Mouse (Mus musculus) cerebellum, adult (tissue): ENCODE measurements around the gene Cyp4f40.
"Not testable (repeated sequence)": the region's sequence is repeated elsewhere in the genome, so short reads cannot be mapped to it uniquely, and the experiment has no call there.

Experiments
- ATAC-seq: cut with Nextera tagmentation; 2 replicates; pipeline ENCODE4 v1.9.2; 2017; ENCODE audit warnings: mild to moderate bottlenecking, moderate library complexity, mixed read lengths; ENCODE audit not compliant: insufficient number of reproducible peaks, low FRiP score, low TSS enrichment

Cyp4f40 gene

DNA sequence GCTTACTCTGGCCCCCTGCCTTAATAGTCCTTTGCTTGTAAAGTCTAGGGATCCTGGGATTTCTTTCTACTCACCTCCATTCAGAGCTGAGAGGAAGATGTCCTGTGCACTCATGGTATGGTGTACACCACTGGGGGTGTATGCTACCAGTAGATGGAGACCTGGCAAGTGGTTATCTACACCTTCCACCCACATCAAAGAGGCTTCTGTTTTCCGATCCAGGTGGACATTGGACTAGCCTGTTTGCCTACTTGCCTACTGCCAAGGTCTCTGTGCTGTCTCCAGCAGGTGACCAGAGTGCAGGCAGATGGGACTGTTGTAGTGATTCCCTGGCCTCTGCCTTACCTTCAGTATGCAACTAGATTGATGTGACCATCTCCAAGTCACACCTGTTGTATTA, 32.3 kb downstream of the Cyp4f40 start:
- ATAC-seq = no peak

DNA sequence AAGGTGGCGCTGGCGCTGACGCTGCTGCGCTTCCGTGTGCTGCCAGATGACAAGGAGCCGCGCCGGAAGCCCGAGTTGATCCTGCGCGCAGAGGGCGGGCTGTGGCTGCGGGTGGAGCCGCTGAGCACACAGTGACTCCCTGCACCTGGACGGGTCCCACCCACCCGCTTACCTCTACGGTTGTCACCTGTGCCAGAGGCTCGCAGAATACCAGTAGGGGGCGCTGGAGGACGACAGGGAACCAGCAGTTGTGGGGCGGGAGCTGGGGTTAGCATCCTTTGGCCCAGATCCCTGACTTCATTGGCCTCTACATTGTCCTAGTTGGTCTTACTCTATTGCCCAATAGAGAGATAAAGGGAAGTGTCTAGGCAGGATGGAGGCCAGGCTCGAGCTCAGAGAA, 44.1 kb downstream of the Cyp4f40 start:
- ATAC-seq = no peak

DNA sequence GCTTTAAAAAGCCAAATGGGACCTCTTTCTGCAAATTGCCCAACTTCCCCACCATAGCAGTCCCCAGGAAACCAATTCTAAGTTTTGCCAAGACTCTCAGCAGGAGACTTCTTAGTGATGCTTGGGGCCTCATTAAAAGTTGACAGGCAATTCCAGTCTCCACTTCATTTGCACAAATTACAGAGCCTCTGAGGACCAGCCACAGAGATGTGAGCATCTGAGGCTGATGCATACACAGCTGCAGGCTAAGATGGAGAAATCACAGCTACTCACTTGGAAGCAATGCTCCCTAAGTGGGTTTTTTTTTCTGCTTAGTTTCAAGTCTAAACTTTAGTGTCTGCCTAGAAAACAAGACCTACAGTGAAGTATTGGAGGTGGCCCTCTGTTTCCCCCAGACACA, 51.8 kb downstream of the Cyp4f40 start:
- not testable (repeated sequence) for ATAC-seq

DNA sequence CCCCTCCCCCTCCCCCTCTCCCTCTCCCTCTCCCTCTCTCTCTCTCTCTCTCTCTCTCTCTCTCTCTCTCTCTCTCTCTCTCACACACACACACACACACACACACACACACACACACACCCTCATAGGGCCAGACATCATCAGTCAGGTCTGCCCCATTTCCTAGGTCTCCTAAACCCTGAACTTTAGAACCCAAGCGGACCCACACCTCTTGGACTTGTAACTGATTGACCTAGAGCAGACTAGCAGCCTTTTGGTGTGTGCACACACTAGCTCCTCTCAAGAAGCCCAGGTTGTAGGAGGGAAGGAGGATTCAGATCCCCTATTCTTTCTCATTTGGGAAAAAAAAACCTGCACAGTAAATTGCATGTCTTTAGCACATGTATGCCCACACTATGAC, 63.5 kb downstream of the Cyp4f40 start:
- not testable (repeated sequence) for ATAC-seq

DNA sequence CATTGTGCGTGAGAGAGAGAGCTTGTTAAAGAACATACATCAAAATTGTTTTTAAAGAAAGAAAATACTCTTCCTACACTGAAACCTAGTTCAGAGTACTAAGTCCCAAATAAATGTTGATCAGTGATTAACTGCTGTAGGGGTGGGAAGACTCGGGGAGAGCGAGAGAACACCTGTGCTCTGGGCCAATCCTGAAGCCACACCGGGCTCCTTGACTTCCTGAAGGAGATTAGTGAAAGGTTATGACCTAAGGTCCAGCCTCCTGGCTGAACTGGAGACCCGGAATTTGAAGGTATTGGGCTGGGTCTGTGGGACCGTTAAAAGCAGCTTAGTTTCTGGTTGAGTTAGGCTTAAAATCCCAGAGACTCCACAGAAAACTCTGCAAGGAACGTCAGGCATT, 64.1 kb downstream of the Cyp4f40 start:
- ATAC-seq = no peak

DNA sequence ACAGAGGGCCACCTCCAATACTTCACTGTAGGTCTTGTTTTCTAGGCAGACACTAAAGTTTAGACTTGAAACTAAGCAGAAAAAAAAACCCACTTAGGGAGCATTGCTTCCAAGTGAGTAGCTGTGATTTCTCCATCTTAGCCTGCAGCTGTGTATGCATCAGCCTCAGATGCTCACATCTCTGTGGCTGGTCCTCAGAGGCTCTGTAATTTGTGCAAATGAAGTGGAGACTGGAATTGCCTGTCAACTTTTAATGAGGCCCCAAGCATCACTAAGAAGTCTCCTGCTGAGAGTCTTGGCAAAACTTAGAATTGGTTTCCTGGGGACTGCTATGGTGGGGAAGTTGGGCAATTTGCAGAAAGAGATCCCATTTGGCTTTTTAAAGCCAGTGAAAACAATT, 67.7 kb downstream of the Cyp4f40 start:
- not testable (repeated sequence) for ATAC-seq
